Mouse (Mus musculus) CH12.LX (cell line): ENCODE measurements around the gene 2610301B20Rik.
A peak's percentile ranks its signal among the peaks of the same experiment; 100 is the strongest.

ENCODE experiments used
- BHLHE40 ChIP-seq: IDR thresholded peaks from 2 replicates; pipeline ENCODE4 v1.6.1; 2011; ENCODE audit warnings: mild to moderate bottlenecking, low read depth, low read length, improper control_type of control experiment
- CHD2 ChIP-seq: IDR thresholded peaks from 2 replicates; pipeline ENCODE4 v1.6.1; 2011; ENCODE audit warnings: low read length, improper control_type of control experiment
- CTCF ChIP-seq, 2 experiments: IDR thresholded peaks in 1 of 2; conservative IDR thresholded peaks in 1 of 2; 2 replicates each; pipeline ENCODE4 v1.5.1; 2011 to 2012; ENCODE audit warnings: low read depth in 2 of 2, low read length in 2 of 2, improper control_type of control experiment in 1 of 2, inconsistent platforms in 1 of 2, mild to moderate bottlenecking in 1 of 2, moderate library complexity in 1 of 2
- EP300 ChIP-seq: IDR thresholded peaks from 2 replicates; pipeline ENCODE4 v1.6.1; 2011; ENCODE audit warnings: low read length, improper control_type of control experiment
- JUND ChIP-seq: conservative IDR thresholded peaks from 2 replicates; pipeline ENCODE4 v1.6.1; 2011; ENCODE audit warnings: low read depth, low read length, improper control_type of control experiment
- MAFK ChIP-seq: IDR thresholded peaks from 2 replicates; pipeline ENCODE4 v1.6.1; 2011; ENCODE audit warnings: low read length, improper control_type of control experiment; ENCODE audit not compliant: insufficient replicate concordance
- MAX ChIP-seq: IDR thresholded peaks from 2 replicates; pipeline ENCODE4 v1.6.1; 2011; ENCODE audit warnings: low read length, improper control_type of control experiment
- POLR2A ChIP-seq: IDR thresholded peaks from 2 replicates; pipeline ENCODE4 v1.6.1; 2011; ENCODE audit warnings: low read depth, mild to moderate bottlenecking, improper control_type of control experiment, low read length
- POLR2AphosphoS2 ChIP-seq: IDR thresholded peaks from 2 replicates; pipeline ENCODE4 v1.6.1; 2011; ENCODE audit warnings: low read depth, low read length, improper control_type of control experiment
- RCOR1 ChIP-seq: conservative IDR thresholded peaks from 2 replicates; pipeline ENCODE4 v1.6.1; 2012; ENCODE audit warnings: low read depth, mild to moderate bottlenecking, inconsistent platforms, low read length, improper control_type of control experiment
- SMC3 ChIP-seq: IDR thresholded peaks from 2 replicates; pipeline ENCODE4 v1.6.1; 2011; ENCODE audit warnings: low read depth, low read length, improper control_type of control experiment
- ZNF384 ChIP-seq: IDR thresholded peaks from 2 replicates; pipeline ENCODE4 v1.6.1; 2012; ENCODE audit warnings: low read depth, low read length, improper control_type of control experiment, inconsistent platforms

DNA sequence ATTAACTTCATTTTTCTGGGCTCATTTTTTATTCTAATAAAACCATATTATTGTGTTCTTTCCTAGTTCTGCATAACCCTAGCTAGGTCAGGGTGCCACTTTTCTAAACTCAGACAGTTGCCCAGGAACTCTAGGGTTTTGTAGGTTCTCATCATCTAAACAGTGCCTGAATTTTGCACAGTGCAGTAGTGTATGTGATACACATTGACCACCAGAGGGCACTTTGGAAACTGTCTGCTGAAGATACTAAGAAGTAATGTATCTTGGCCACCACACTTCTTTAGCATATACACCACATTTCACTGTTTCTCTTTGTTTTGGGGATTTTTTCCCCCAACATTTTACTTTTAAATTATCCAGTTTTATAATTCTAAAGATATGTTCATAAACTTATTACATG is 22.6 kb downstream of the 2610301B20Rik start:
- TF ChIP-seq POLR2A (no peak), CTCF (conservative IDR thresholded peaks at IDR 0.05 in 1 of 2, IDR thresholded peaks at IDR 0.05 in 1 of 2; ENCODE audit: low read depth in 2 of 2, low read length in 2 of 2) (peak; percentile 55 to 77; a peak in 3 of 4 replicates), JUND (no peak), MAFK (no peak), RCOR1 (no peak), POLR2AphosphoS2 (no peak), CHD2 (no peak), EP300 (no peak), MAX (no peak), ZNF384 (no peak), SMC3 (peak; percentile 73), BHLHE40 (no peak)
